Mouse (Mus musculus) spleen, postnatal 10 days (tissue): ENCODE measurements at regions not wholly inside any gene's neighbourhood (a gene's known extent, or its start where the extent isn't known, plus 50 kb on each side); places are given as distances from the start of the nearest gene placed in this dataset.
A peak's percentile ranks its signal among the peaks of the same experiment; 100 is the strongest.

ENCODE experiments used
- DNase-seq, 2 experiments: peaks; one replicate each; pipeline ENCODE4 v3.0.0; 2021 to 2022; ENCODE audit warnings: low spot score in 2 of 2

GRCm38 (mm10) chr3:61467158-61467557 lies 101.4 kb upstream of the B430305J03Rik start:
- DNase-seq: peak in 1 of 2 experiments; percentile 27

- DNase-seq: no peak
These were observed 100.9 kb upstream of the B430305J03Rik start for GRCm38 (mm10) chr3:61466641-61467040.

DNA sequence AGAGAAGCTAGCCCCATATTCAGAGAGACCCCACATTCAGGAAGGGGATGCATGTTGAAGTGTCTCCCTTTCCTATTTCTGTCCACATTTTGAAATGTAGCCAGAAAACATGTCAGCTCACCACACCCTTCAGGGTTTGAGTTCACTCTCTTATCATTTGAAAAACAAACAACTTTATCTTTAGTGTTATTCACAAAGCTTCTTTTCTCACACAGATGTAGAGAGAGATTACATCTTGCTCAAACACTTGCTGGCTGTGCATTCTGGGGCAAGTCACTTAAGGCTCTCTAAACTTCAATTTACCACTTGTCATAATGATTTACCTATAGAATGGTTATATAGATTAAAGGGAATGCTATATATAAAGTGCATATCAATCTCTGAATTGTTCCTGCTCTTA lies 94.3 kb upstream of the B430305J03Rik start:
- DNase-seq: no peak

DNA sequence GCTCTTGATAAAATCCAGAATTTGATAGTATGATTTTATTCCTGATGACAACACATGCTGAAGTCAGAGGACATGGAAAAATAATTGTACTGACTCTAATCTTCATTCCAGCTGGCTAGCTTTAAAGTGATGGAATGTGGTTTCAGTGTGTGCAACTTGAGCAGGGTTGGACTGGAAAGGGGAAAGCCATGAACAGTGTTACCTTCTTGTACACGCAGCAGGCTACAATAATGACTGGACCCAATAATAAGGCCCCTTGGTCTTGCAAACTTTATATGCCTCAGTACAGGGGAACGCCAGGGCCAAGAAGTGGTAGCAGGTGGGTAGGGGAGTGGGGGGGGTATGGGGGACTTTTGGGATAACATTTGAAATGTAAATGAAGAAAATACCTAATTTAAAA lies 90.8 kb upstream of the B430305J03Rik start:
- DNase-seq: no peak

GRCm38 (mm10) chr3:61442000-61442739 lies 76.4 kb upstream of the B430305J03Rik start:
- DNase-seq: no peak

DNA sequence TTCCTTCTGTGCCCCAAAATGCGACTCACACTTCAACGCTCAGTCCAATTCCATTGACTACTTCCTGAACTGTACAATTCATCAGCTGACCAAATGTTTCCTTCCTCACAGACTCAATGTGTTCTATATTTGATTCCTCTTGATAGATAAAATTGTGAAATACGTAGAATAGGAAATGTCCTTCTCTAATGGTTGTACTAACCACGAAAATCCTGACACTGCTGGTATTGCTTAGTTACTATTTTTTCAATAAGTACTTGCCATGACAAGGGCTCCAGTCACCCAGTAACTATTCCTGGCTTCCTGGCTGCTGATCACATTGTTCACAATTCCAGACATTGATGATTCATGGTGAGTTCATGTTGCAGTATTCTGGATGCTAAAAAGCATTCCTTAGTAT lies 75.7 kb upstream of the B430305J03Rik start:
- DNase-seq: no peak

GRCm38 (mm10) chr3:61428713-61429112 lies 63.0 kb upstream of the B430305J03Rik start:
- no peak for DNase-seq

GRCm38 (mm10) chr3:61423945-61424344 lies 58.2 kb upstream of the B430305J03Rik start:
- no peak for DNase-seq

GRCm38 (mm10) chr3:61419706-61420105 lies 54.0 kb upstream of the B430305J03Rik start:
- DNase-seq: no peak

DNA sequence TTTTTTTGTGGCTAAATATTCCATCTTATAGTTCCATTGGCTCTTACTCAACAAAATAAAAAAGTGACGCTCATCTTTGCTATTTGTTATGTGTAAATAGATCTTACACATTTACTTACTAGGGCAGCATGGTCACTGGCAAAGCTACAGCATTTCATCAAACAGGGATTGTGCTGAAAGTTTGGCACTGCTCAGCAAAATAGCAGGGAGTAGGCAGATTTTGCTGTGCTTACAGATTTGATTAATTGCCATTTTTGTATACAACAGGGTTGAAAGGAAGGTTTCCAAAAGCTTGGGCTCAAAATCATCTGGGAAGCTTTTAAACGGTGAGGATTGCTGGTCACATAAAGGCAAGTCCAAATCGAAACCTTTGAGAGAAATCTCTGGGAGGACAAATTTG lies 52.3 kb upstream of the B430305J03Rik start:
- no peak for DNase-seq
